Mouse (Mus musculus) lung, postnatal 0 days (tissue): ENCODE results near the gene Spice1. TPM values are rescaled to one million over a fixed set of nuclear protein-coding genes. Genes with fewer than 3 reads are reported as not detected.
A peak's percentile ranks its signal among the peaks of the same experiment; 100 is the strongest.

Source experiments
- ATAC-seq: fragments of 200-750 bp; cut with Nextera tagmentation; 2 replicates; pipeline ENCODE4 v1.8.0; 2017; ENCODE audit warnings: moderate library complexity
- DNase-seq: peaks from one replicate; pipeline ENCODE4 v3.0.0-alpha.2; 2016; ENCODE audit warnings: low spot score
- H3K27ac ChIP-seq: fragments of 300-500 bp; sonication (generic); 2 replicates; pipeline ENCODE4 v1.5.1; 2014; ENCODE audit warnings: antibody characterized with exemption, mild to moderate bottlenecking, low read length, mixed read lengths
- H3K27me3 ChIP-seq: fragments of 300-500 bp; sonication (generic); replicated peaks from 2 replicates; pipeline ENCODE4 v1.6.1; 2014; ENCODE audit warnings: low read length, mixed read lengths; ENCODE audit not compliant: insufficient read depth
- H3K36me3 ChIP-seq: fragments of 300-500 bp; sonication (generic); 2 replicates; pipeline ENCODE4 v1.6.1; 2014; ENCODE audit warnings: low read length, mixed read lengths; ENCODE audit not compliant: insufficient read depth
- H3K4me1 ChIP-seq: fragments of 300-500 bp; sonication (generic); 2 replicates; pipeline ENCODE4 v1.6.1; 2014; ENCODE audit warnings: antibody characterized with exemption, low read depth, low read length, mixed read lengths; ENCODE audit not compliant: insufficient read depth
- H3K4me2 ChIP-seq: fragments of 300-500 bp; sonication (generic); replicated peaks from 2 replicates; pipeline ENCODE4 v1.6.1; 2014; ENCODE audit warnings: low read depth, mild to moderate bottlenecking, low read length, moderate library complexity, mixed read lengths
- H3K4me3 ChIP-seq: fragments of 300-500 bp; sonication (generic); 2 replicates; pipeline ENCODE4 v1.5.1; 2014; ENCODE audit warnings: low read depth, low read length
- H3K9ac ChIP-seq: fragments of 300-500 bp; sonication (generic); replicated peaks from 2 replicates; pipeline ENCODE4 v1.6.1; 2014; ENCODE audit warnings: low read depth, mild to moderate bottlenecking
- H3K9me3 ChIP-seq: fragments of 300-500 bp; sonication (generic); 2 replicates; pipeline ENCODE4 v1.6.1; 2016; ENCODE audit warnings: low read length, mixed read lengths
- CTCF ChIP-seq: IDR thresholded peaks from 2 replicates; pipeline ENCODE4 v1.5.1; 2016; ENCODE audit warnings: antibody characterized with exemption, mild to moderate bottlenecking
- EP300 ChIP-seq: IDR thresholded peaks from 2 replicates; pipeline ENCODE4 v1.6.1; 2016; ENCODE audit warnings: antibody characterized with exemption, mild to moderate bottlenecking, control low read depth
- WGBS: fragments of 180-500 bp; shearing (Covaris S2); extraction: QIAGEN DNeasy Blood & Tissue Kit; methylation state at CpG from one replicate; pipeline ENCODE4 v1.1.7; 2014; 5-methylcytosine and 5-hydroxymethylcytosine counted together
- polyA plus RNA-seq: library from polyadenylated mRNA; unstranded; fragments of >200 nt; fragmentation: Nextera tagmentation; extraction: Ambion mirVana; gene quantifications from 2 replicates; pipeline ENCODE4 v1.2.1, GENCODE M21; 2015

Spice1 gene
- polyA plus RNA-seq, 1 experiment from 2014 or later = 15.4 TPM

DNA sequence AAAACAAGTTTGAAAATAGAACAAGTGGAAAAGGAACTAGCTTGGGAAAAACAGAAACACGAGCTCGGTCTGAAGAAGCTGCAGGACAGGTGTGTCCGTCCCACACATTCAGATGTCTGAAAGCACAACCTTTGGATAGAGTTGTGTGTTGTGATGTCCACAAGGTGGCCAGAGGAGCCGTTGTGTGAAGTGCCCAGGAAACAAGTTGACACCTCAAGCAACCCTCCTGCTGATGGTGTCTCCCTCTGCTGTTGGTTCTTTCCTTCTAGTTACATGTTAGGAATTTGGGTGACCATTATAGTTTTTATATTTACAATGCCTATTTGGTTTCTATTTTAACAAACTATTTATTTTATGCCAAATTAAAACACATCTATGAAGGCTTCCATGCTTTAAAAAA, 88.6 kb downstream of the Spice1 start:
- no peaks in the 10 kb centered on the region for H3K36me3 ChIP-seq
- no peaks in the 10 kb centered on the region for H3K27me3 ChIP-seq
- H3K9me3 ChIP-seq = no peaks in the 10 kb centered on the region
- no peak overlapping the region for H3K4me3 ChIP-seq
- no peak overlapping the region for H3K27ac ChIP-seq
- no peak for ATAC-seq
- no peaks in the 10 kb centered on the region for H3K4me1 ChIP-seq
- no peak overlapping the region for H3K4me2 ChIP-seq
- no peak overlapping the region for H3K9ac ChIP-seq
- WGBS = 69% methylated on average over 4 of the region's 4 CpGs
- no peak for TF ChIP-seq EP300
- TF ChIP-seq CTCF = peak; percentile 47
- DNase-seq = no peak

Other genes starting within 250 kb of the Spice1 start
- gene Atp6v1a, start 207.4 kb upstream of the Spice1 start, polyA plus RNA-seq = 77.7 and 87.3 TPM in 2 replicates
- gene Naa50, start 207.3 kb upstream of the Spice1 start, polyA plus RNA-seq = 30.0 and 34.7 TPM in 2 replicates
- 2.4 and 2.5 TPM in 2 replicates for gene Usf3, start 173.9 kb upstream of the Spice1 start, polyA plus RNA-seq
- 0.53 and 0.98 TPM in 2 replicates for gene Sidt1, start 13.9 kb upstream of the Spice1 start, polyA plus RNA-seq
- 4.7 and 6.8 TPM in 2 replicates for gene Cfap44, start 47.7 kb downstream of the Spice1 start, polyA plus RNA-seq
- gene Boc, start 211.8 kb downstream of the Spice1 start, polyA plus RNA-seq = 13.7 and 14.1 TPM in 2 replicates